Mouse (Mus musculus): ENCODE data around the gene Exoc4. TPM values are rescaled to one million over a fixed set of nuclear protein-coding genes. Genes with fewer than 3 reads are reported as not detected.
A peak's percentile ranks its signal among the peaks of the same experiment; 100 is the strongest.

Gene Exoc4
- polyA plus RNA-seq, 1 experiment from 2014 or later = 11.7 TPM

DNA sequence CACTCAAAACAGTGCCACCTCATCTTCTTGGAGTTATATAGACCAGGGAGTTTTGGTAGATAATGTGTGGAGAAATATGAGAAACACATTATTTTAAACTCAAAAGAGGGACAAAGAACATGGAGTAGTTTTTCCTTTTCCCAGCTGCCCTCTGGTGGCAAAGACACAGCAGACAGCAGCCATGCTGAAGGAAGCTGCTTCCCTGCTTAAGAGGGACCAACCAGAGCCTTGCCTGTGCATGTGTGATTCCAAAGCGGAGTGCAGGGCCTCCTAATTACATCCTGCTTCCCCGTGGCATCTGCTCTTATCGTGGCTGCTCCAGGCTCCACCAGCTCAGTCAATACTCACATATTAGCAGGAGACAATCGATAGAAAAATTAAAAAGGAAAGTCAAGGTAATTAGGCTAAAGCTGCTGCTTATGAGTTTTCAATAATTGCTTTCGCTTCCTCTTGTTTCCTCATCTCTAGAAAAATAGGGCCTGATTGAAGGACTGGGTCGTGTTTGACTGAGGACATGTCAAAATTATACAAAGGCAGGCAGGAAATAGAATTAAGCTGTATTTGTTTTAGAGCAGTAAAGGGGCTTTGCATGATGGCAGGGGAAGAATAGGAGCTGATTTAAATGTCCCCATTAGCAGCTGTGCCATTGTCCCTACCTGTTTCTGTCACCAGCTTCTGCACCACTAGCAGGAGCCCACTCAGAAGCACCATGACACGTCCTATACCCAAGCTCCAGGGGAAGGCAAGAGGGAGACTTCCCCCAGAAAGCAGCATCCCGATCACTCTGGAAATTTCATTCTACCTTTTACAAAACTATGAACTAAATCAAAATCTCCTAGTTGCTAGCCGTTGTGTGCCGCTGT, 433.1 kb downstream of the Exoc4 start:
- no peak overlapping the region for H3K9ac ChIP-seq (replicated peaks; ENCODE audit: low read depth)
- H3K9me3 ChIP-seq (ENCODE audit: low read length) = no peaks in the 10 kb centered on the region
- H3K4me3 ChIP-seq (ENCODE audit: low read depth, low read length) = no peak overlapping the region
- no peaks in the 10 kb centered on the region for H3K4me1 ChIP-seq (ENCODE audit: insufficient read depth, low read depth, low read length)
- WGBS = 48% methylated on average over 10 of the region's 10 CpGs
- H3K4me2 ChIP-seq (replicated peaks; ENCODE audit: low read depth, low read length) = no peak overlapping the region
- DNase-seq (ENCODE audit: low spot score) = peak; percentile 36
- ATAC-seq = no peak
- no peaks in the 10 kb centered on the region for H3K27me3 ChIP-seq (replicated peaks; ENCODE audit: insufficient read depth, low read length)
- H3K36me3 ChIP-seq (ENCODE audit: insufficient read depth, low read length) = no peaks in the 10 kb centered on the region
- H3K27ac ChIP-seq (ENCODE audit: low read length) = no peak overlapping the region
- TF ChIP-seq EP300 (IDR thresholded peaks at IDR 0.05) = no peak
- peak; percentile 68 for TF ChIP-seq CTCF (IDR thresholded peaks at IDR 0.05)

DNA sequence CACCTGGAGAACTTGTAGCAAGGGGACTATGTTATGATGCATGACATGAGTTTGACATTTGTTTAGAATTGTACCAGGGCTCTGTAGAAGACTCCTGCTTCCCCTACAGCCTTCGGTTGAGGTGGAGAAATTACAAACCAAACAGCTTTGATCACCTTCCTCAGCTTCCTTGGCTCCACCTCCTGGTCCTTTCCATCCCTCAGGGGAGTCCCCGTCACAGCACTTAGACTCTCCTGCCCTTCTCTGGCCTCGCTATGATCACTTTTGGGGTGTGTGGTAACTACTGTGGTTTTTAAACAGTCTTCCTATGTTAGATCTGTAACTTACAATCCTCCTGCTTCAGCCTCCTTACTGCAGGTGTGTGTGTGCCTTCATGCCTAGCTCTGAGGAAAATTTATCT, 434.6 kb downstream of the Exoc4 start:
- TF ChIP-seq EP300 (IDR thresholded peaks at IDR 0.05) = no peak
- no peak for TF ChIP-seq CTCF (IDR thresholded peaks at IDR 0.05)
- DNase-seq (ENCODE audit: low spot score) = no peak

DNA sequence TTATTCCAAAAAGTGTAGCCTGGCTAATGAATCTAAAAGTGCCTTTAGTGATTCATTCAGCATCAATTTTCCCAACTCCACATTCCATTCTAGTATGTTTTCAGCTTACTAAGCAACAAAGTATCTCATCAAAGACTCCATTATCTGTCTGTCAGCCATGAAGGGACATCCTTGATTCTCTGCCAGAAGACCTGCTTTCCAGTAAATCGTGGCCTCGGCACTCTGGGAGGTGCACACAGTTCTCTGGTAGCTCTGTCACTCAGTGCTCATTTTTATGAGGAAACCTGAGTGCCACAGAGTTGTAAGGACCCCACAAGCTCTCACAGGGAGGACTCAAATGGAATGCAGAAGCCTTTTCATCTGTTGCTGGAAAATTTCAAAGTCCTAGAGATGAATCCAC, 436.4 kb downstream of the Exoc4 start:
- Histone ChIP-seq H3K4me2 (replicated peaks; ENCODE audit: low read depth, low read length) (no peak overlapping the region), H3K4me1 (ENCODE audit: insufficient read depth, low read depth, low read length) (no peaks in the 10 kb centered on the region), H3K27me3 (replicated peaks; ENCODE audit: insufficient read depth, low read length) (no peaks in the 10 kb centered on the region), H3K27ac (ENCODE audit: low read length) (no peak overlapping the region), H3K4me3 (ENCODE audit: low read depth, low read length) (no peak overlapping the region), H3K9ac (replicated peaks; ENCODE audit: low read depth) (no peak overlapping the region), H3K9me3 (ENCODE audit: low read length) (no peaks in the 10 kb centered on the region), H3K36me3 (ENCODE audit: insufficient read depth, low read length) (no peaks in the 10 kb centered on the region)
- WGBS = 30% methylated on average over 2 of the region's 2 CpGs
- TF ChIP-seq CTCF (IDR thresholded peaks at IDR 0.05) = no peak
- no peak for TF ChIP-seq EP300 (IDR thresholded peaks at IDR 0.05)
- DNase-seq (ENCODE audit: low spot score) (no peak), ATAC-seq (no peak)

More for the DNA sequence above, 434.6 kb downstream of the Exoc4 start:
- Histone ChIP-seq H3K9me3 (ENCODE audit: low read length) (no peaks in the 10 kb centered on the region), H3K27ac (ENCODE audit: low read length) (no peak overlapping the region), H3K4me1 (ENCODE audit: insufficient read depth, low read depth, low read length) (no peaks in the 10 kb centered on the region), H3K4me3 (ENCODE audit: low read depth, low read length) (no peak overlapping the region), H3K4me2 (replicated peaks; ENCODE audit: low read depth, low read length) (no peak overlapping the region), H3K36me3 (ENCODE audit: insufficient read depth, low read length) (no peaks in the 10 kb centered on the region), H3K27me3 (replicated peaks; ENCODE audit: insufficient read depth, low read length) (no peaks in the 10 kb centered on the region), H3K9ac (replicated peaks; ENCODE audit: low read depth) (no peak overlapping the region)
- WGBS = 57% methylated on average over 3 of the region's 3 CpGs
- no peak for ATAC-seq

DNA sequence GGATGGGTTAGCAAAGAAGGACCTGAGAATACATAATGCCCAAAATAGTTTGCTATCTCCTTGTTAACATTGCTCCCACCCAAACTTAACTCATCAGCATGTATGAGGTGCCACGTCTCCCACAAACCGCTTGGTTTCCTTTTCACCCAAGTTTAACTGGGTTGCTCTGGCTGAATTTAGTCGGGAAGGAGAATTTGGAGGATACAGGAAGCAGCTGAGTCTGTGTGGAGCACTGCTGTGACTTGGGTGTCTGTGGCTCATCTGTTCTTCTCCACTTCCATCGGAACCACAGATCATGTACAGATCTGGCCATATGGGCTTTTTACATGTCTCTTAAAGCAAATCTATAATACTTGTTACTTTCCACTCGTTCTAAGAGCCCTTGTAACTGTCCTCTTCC, 441.7 kb downstream of the Exoc4 start:
- no peak for ATAC-seq
- TF ChIP-seq EP300 (IDR thresholded peaks at IDR 0.05) (no peak), CTCF (IDR thresholded peaks at IDR 0.05) (no peak)
- 83% methylated on average over 5 of the region's 5 CpGs for WGBS

DNA sequence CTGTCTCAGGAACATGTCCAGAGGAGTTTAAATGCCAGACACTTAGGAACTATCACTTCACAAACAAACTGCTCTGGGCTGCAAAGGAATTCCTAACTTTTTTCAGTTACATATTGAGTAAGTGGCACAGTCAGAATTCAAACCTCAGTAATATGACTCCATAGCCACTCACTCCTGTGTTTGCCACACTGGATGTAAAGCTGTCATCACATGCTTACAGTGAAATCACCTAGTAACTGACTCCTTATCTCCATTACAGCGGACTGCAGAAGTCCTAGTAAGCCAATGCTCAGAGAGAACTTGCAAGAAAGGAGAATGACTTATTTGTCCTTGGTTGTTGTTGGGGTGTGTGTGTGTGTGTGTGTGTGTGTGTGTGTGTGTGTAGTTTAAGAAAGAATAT, 448.1 kb downstream of the Exoc4 start:
- H3K4me1 ChIP-seq (ENCODE audit: insufficient read depth, low read depth, low read length) = no peaks in the 10 kb centered on the region
- H3K9me3 ChIP-seq (ENCODE audit: low read length) = no peaks in the 10 kb centered on the region
- WGBS = 45% methylated on average over 1 of the region's 1 CpGs
- no peaks in the 10 kb centered on the region for H3K27me3 ChIP-seq (replicated peaks; ENCODE audit: insufficient read depth, low read length)
- no peak overlapping the region for H3K4me3 ChIP-seq (ENCODE audit: low read depth, low read length)
- no peak overlapping the region for H3K4me2 ChIP-seq (replicated peaks; ENCODE audit: low read depth, low read length)
- H3K9ac ChIP-seq (replicated peaks; ENCODE audit: low read depth) = no peak overlapping the region
- H3K36me3 ChIP-seq (ENCODE audit: insufficient read depth, low read length) = no peaks in the 10 kb centered on the region
- ATAC-seq = no peak
- TF ChIP-seq EP300 (IDR thresholded peaks at IDR 0.05) = no peak
- TF ChIP-seq CTCF (IDR thresholded peaks at IDR 0.05) = no peak
- no peak for DNase-seq (ENCODE audit: low spot score)
- no peak overlapping the region for H3K27ac ChIP-seq (ENCODE audit: low read length)

More for the DNA sequence above, 441.7 kb downstream of the Exoc4 start:
- H3K4me3 ChIP-seq (ENCODE audit: low read depth, low read length) = no peak overlapping the region
- no peaks in the 10 kb centered on the region for H3K27me3 ChIP-seq (replicated peaks; ENCODE audit: insufficient read depth, low read length)
- no peaks in the 10 kb centered on the region for H3K36me3 ChIP-seq (ENCODE audit: insufficient read depth, low read length)
- no peaks in the 10 kb centered on the region for H3K4me1 ChIP-seq (ENCODE audit: insufficient read depth, low read depth, low read length)
- H3K27ac ChIP-seq (ENCODE audit: low read length) = no peak overlapping the region
- H3K4me2 ChIP-seq (replicated peaks; ENCODE audit: low read depth, low read length) = no peak overlapping the region
- no peak for DNase-seq (ENCODE audit: low spot score)
- no peak overlapping the region for H3K9ac ChIP-seq (replicated peaks; ENCODE audit: low read depth)
- no peaks in the 10 kb centered on the region for H3K9me3 ChIP-seq (ENCODE audit: low read length)

DNA sequence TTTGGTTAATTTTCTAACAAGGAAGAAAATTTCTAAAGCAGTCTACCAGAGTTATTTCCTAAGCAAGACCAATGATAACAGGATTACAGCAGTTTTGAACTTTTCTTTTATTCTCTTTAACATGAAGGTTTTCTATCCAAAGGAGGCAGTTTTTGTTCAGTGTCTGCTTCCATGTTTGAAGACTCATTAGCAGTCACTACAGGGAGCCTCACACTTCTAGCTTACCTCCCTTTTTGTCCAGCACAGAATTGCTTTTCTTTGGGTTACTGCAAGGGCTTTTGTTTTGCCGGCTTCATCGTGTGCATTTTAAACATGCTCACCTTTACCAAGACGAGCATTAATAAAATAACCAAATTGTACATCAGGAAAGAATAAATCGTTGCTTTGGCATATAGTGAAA, 460.0 kb downstream of the Exoc4 start:
- Histone ChIP-seq H3K4me1 (ENCODE audit: insufficient read depth, low read depth, low read length) (no peaks in the 10 kb centered on the region), H3K27ac (ENCODE audit: low read length) (no peak overlapping the region), H3K9me3 (ENCODE audit: low read length) (no peaks in the 10 kb centered on the region), H3K4me3 (ENCODE audit: low read depth, low read length) (no peak overlapping the region), H3K4me2 (replicated peaks; ENCODE audit: low read depth, low read length) (no peak overlapping the region), H3K27me3 (replicated peaks; ENCODE audit: insufficient read depth, low read length) (no peaks in the 10 kb centered on the region), H3K9ac (replicated peaks; ENCODE audit: low read depth) (no peak overlapping the region), H3K36me3 (ENCODE audit: insufficient read depth, low read length) (no peaks in the 10 kb centered on the region)
- 82% methylated on average over 4 of the region's 4 CpGs for WGBS
- DNase-seq (ENCODE audit: low spot score) (no peak), ATAC-seq (no peak)
- TF ChIP-seq CTCF (IDR thresholded peaks at IDR 0.05) = no peak
- no peak for TF ChIP-seq EP300 (IDR thresholded peaks at IDR 0.05)

Data from lung, postnatal 0 days (tissue).